Mouse (Mus musculus) ovary, postnatal 10 days (tissue): ENCODE measurements around the gene Tbl1x.

Source experiments
- DNase-seq: peaks from one replicate; pipeline ENCODE4 v3.0.0; 2022; ENCODE audit warnings: low spot score

The Tbl1x gene

DNA sequence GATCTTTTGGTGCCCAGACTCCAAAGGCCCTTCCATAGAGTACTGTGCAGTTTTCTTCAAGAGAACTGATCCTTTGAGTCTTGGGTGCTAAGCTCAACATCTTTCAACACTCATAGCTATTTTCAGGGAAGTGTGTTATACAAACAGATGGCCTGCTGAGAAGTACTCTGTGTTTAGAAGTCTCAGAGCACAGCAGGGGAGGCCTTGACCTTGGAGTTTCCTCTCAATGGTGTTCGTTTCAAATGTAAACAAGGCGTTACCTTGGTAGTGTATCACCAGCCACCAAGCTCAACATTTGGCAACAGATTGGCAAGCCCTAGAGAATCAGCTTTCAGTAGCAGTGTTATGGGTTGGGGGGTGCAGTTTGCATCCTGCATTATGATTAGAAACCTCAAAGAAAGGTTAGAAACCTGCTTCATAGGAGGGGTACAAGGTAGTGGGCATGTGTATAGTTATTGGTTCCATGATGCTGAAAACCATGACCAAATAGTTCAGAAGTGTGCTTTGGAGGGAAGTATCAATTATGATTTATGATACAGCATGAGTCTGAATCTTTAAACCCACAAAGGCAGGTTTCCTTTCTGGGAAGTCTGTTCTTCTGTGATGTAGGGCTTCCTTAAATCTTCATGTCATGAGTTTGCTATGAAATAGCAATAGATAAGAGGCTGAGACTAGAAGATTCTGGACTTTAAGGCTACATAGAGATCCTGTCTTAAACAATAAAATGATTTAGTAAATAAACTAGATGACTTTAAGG is 98.3 kb downstream of the Tbl1x start:
- no peak for DNase-seq

DNA sequence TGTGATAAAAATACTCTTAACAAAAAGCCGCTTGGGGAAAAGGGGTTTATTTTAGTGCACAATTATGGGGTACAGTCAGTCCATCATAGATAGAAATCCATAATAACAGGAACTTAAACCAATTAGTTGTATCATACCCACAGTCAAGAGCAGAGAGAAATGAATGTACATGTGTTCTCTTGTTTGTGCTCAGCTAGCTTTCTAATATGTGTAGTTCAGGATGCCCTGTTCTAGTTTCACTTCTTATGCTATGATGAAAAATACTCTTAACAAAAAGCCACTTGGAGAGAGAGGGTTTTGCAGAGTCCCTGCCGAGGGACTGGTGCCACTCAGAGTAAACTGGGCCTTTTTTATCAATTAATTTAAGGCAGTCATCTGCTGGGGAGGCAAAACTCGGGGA is 101.1 kb downstream of the Tbl1x start:
- DNase-seq: no peak

DNA sequence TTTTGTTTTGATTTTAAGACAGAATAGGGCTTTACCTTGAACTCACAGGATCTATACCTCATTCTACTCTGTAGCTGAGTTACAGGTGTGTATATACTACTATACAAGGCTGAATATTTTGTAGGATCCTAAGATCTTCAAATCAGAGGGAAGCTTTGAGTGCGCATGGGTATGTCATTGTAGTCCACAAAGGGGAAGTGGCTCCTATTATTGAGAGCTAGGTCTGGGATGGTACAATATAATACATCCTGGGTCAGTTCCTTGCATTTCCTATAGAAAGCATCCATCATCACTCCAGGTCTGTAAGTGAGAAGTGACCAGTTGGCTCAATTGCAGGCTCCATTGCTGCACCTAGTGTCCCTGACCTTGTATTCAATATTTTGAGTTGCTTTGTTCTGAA is 102.2 kb downstream of the Tbl1x start:
- no peak for DNase-seq

DNA sequence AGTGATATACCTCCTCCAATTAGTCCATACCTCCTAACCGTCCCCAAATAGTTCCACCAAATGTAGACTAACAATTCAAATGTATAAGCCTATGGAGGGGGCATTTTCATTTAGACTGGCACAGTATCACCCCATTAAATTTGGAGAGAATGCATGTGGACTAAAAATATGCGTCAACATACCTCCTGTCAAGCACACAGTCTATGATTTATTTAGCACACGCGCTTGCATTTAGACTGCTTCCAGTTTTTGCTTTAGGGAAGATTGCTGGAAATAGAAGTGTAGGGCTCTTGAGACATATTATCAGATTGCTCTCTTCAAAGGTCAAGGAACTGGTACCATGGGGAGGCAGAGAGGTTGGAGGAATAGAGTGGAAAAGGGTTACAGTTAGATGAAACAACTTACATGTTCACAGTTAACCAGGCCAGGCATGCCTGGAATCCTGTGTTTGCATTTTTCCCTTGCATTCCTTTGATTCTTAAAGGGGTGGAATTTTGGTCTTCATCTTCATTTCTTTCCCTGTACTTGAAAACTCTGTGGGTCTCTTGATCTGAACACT is 105.0 kb downstream of the Tbl1x start:
- no peak for DNase-seq

DNA sequence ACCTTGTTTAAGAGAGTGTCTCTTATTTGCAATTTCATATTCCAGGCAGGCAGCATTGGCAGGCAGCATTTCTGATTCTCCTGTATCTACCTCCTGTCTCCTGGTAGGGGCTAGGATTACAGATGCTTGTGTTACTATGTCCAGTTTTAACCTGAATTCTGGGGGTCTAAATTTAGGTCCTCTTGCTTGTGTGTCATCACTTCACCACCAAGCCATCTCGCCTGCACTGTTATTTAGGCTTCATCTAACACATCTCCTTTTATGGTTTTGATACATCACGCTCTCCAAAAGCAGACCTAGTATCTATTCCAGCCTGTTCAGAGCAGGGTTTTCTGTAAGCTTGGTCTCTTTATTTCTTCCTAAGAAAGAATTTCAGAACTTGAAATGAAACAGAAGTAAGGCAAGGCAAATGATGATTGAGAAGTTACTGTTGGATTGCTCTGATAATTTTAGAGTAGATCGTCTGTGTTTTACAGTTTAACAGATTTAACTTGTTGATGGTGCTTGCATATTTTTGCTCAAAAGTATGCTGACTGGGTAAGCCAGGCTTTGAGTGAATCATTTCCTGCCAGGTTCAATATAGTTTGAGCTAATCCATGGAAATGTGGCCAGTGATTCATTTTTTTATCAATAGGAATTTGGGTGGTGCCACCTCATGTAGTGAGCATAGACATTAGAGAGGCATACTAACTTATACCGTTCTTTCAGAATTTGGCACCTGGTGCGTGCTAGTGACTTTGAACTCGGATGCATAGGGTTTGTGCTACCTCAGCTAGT is 106.7 kb downstream of the Tbl1x start:
- no peak for DNase-seq

DNA sequence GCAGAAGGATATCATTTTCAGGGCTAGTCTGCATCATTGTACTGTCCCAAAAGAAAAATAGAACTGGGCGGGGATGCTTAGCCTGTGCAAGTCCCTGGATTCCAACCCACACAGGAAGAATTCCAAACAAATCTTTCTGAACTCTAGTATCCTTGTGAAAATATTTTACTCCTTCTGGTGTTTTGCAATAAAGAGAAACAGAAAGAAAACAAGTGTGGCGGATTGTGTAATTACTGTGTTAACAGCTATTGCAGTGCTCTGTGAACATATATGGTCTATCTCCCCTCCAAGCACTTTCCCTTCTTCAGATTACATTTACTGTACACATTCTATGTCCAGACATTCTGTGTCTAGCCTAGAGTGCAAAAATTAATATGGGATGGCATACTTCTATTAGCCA is 119.6 kb downstream of the Tbl1x start:
- DNase-seq: no peak

DNA sequence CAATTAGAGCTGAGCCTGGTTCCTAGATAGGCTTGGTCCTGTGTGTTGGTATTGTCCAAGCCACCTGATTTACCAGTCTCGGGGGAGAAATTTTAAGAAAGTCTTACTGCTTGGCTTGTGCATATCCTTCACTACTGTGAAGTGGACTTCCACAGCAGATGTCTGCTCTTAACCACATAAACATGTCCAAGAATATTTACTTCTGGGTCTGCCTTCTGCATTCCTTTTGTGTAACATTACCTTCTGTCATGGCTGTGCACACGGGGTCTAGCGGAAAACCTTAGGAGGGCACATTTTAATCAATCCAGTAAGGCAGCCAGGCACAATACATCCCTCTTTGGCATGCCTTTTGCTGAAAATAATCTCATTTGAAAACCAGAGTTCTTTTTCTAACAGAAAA is 125.7 kb downstream of the Tbl1x start:
- DNase-seq: no peak

DNA sequence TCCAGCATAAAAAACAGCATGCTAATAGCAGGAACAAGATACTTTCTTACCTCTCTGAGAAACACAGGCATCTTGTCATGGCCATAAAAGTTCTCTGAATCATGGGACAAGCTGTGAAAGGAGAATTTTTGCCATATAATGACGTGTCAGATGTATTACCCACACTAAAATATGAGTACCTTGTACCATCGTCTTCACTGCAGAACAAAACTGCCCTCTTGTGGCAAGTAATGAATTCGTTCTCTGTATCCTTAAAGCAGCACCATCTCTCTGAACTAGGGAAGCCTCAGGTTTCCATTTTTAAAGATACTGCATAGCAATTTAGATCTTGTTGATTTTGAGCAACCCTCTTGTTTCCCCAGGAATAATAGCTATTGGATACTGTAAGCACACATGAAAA is 127.3 kb downstream of the Tbl1x start:
- DNase-seq: no peak

DNA sequence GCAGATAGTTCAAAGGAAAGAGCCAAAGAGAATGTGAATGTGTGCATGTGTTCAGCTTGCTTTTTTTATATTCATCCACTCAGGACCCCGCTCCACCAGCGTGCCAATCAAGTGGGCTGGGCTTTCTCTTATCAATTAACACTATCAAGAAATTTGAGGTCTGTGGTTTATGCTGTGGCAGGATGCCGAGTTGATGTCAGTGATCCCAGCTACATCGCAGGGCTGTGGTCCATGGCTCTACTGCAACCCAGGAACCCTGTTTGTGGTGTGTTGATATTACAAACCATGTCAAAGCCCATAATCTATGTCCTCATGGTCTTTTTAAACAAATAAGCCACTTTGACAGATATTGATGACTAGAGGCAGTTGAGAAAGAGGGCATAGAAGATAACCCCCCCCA is 129.5 kb downstream of the Tbl1x start:
- no peak for DNase-seq

DNA sequence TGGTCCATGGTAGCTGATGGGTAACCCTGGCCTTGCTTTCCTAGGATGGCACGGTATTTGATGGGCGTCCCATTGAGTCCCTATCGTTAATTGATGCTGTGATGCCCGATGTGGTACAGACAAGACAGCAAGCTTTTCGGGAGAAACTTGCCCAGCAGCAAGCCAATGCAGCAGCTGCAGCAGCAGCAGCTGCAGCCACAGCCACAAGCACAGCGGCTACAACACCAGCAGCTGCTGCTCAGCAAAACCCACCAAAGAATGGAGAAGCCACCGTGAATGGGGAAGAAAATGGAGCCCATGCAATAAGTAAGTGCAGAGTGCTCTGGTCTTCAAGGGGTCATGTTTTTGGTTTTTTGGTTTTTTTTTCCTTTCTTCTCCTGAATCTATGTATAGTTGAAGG is 135.4 kb downstream of the Tbl1x start:
- no peak for DNase-seq

DNA sequence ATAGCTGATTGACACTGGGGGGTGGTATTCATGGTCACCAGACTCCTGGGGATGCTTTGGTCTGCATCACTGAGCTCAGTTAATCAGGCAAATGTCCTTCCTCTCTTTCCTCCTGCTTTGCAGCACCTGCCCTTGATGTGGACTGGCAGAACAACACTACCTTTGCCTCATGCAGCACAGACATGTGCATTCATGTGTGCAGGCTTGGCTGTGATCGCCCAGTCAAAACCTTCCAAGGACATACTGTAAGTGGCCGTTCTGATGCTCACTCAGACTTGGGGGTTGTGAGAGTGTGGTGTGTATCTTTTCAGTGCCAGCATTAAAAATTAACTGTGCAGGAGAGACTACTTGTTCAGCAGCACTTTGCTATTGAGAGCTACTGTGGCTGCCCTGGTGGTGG is 139.4 kb downstream of the Tbl1x start:
- no peak for DNase-seq

DNA sequence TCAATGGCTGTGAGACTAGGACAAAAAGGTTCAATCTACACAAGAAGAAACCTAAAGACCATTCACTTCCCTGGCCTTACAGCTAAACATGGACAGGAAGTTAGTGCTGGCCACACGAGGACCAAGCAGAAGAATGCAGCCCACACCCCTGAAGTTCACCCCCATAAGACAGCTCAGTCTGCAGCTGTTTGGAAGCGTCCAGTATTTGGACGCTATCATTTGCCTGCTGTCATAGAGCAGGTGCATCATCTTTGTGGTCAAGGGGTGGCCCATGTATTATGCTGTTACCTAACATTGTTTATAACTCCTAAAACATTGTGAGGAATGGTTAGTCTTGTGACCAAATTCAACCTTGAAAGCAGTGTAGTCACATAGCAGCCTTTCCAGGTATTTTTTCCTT is 151.2 kb downstream of the Tbl1x start:
- no peak for DNase-seq

DNA sequence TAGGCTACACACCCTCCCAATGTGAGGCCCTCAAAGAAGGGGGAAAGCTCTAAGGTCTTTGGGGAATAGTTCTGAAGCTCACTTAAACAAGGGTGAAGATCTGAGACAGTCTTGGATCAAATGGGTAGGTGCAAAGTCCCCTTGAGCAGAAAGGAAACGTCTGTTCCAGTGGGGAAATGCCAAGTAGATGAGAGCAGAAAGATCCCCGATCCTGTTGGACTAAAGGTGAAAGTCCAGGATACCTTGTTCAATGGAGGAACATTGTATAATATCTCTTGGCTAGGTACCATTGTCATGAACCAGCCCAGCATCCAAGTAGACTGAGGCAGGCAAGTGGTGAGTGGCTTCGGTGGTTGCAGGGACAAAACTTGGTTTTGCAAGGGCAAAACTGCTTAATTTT is 152.5 kb downstream of the Tbl1x start:
- DNase-seq: no peak

DNA sequence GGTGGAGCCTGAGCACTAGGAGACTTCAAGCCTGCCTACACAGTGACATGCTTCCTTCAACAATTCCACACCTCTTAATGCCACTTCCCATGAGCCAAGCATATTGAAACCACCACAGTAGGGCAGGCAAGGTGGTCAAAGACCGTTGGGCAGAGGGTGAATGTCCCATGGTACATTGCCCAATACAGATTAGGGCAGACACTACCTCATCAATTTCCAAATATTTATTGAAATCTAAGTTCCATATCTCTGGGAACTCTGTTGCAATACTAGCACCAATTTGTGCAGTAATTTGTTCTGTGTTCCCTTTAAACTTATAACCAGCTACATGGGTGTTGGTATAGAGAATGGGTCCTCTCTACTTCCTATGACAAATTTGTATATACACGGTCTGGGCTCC is 154.2 kb downstream of the Tbl1x start:
- no peak for DNase-seq

DNA sequence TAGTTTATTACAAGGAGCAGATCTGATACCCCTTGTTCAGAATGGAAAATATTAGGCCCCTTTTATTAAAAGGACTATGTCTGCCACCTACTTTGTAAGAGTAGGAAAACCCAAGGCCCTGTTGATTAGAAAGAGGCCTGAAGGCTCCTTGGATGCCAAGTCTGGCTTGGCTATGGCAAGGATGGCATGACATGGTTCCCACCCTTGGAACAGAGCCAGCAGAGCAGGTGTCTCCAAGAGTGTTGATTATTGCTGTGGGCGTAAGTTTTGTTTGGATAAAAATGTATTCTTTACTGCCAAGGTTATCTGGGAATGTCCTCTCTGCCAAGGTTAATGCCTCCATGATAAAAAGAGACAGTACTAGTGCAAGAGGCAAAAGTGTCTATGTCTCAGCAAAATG is 156.1 kb downstream of the Tbl1x start:
- DNase-seq: no peak

DNA sequence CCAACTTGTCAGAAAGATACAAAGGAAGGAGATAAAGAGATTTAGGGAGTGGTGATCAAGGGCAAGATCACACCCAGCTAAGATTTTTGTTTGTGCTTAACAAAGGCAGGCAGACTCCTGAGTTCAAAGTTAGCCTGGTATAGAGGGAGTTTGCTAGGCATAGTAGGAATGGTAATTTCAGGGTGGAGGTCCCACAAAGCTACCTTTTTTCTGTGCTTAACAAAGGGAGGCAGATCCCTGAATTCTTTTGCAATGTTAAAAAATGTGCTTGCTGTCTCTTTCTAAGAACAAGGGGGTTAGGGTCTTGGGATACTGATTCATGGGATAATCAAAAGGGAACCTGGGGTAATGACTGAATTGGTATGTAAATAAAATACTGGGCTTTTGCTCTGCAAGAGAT is 156.6 kb downstream of the Tbl1x start:
- no peak for DNase-seq

DNA sequence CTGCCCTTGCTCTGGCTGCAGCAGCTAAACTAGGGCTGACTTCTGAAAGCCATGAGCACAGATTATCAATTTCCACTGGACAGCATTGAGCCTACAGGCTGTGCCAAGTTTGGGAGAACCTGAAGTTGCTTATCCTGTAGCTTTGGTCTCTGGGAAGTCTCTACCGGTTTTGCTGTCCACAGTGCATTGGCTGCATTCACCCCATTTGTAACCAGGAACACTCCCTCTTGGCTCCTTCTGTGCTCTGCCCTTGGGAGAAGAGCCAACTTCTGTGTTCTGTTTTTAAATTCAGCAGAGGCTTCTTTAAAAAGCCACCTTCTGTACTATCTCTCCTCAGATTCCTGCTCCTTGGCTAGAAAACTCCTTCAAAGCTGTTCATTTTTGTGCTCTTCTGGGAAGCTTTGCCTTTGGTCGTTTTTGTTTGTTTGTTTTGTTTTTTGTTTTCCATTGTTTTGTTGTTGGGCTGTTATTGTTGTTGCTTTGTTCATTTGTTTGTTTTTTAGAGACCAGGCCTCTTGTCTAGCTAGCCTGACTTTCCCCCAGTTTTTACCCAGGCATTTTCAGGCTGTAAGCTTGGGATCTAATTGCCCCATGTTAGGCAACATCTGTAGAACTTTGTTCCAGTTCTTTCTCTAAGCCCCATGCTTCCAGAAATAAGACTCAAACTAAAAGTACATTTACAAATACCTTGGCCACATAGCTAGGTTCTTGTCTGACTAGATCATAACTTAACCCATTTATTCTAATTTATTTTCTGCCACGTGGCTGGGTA is 159.2 kb downstream of the Tbl1x start:
- DNase-seq: no peak
